Mouse (Mus musculus): ENCODE measurements around the gene Gng12.

- no peak for TF ChIP-seq GATA1 (IDR thresholded peaks at IDR 0.05; ENCODE audit: low read length)
- no peak for TF ChIP-seq TAL1 (IDR thresholded peaks at IDR 0.05; ENCODE audit: low read length)
These were observed 26.3 kb downstream of the Gng12 start for GRCm38 (mm10) chr6:66922501-66922900.

Measured in erythroblast, embryonic 14.5 days (primary cell).